Mouse (Mus musculus) induced T-regulatory cell, adult 2 months (primary cell): ENCODE measurements around the gene Dnal1.
A peak's percentile ranks its signal among the peaks of the same experiment; 100 is the strongest.

Source experiments
- DNase-seq: peaks from one replicate; pipeline ENCODE4 v3.0.0-alpha.2; 2012; ENCODE audit warnings: low read depth

The Dnal1 gene

DNA sequence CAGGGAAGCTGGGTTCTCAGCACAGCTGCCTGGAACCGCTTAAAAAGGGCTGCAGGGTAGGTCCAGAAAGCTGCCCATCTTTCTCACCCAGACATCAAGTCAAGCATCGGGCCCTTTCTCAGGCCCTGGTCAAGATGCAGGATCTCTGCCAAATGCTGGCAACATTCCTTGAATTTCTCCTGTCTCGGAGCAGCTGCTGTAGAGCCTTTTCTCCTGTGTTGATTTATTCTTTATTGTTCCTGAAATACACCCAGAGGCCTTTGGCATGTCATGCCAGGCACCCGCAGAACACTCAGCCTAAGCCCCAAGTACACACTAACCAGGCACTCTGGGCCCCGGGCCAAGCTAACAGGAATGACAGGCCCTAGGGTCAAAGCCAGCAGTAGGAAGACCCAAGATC, 72.8 kb downstream of the Dnal1 start:
- DNase-seq, result no peak

DNA sequence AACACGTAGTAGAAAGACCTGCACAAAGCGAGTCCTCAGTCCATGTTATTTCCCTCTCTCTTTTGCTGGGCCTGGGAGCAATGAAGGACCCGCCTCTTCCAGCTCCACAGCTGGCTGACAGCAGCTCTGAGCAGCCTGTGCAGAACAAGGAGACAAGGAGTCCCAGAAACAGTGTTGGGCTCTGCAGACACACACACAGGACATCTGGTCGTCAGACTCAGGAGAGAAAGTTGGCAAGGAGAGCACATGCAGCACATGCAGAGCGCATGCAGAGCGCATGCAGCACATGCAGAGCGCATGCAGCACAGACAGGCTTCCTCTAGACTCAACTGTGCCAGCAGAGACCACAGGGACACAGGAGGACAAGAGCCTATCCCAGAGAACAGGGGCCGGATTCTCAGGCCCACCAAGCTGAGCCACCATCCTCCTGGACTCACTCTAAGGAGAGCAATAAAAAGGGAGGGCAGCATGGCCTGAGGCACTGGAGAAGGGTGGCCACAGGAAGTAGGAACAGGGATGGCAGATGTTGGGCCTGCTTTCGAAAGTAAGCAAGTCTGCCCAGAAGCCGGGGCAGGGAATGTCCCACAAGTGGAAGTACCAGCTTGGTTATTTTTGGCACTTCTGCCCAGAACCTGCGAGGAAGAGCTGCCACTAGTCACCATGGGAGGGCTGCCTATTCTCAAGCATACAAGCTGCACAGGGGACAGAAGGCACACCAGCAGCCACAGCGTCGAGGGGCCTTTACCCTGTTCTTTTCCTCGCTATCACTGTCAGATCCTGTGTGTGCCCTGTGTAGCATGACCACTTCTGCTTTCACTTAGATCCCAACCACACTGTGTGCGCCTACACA, 73.8 kb downstream of the Dnal1 start:
- DNase-seq, result no peak

DNA sequence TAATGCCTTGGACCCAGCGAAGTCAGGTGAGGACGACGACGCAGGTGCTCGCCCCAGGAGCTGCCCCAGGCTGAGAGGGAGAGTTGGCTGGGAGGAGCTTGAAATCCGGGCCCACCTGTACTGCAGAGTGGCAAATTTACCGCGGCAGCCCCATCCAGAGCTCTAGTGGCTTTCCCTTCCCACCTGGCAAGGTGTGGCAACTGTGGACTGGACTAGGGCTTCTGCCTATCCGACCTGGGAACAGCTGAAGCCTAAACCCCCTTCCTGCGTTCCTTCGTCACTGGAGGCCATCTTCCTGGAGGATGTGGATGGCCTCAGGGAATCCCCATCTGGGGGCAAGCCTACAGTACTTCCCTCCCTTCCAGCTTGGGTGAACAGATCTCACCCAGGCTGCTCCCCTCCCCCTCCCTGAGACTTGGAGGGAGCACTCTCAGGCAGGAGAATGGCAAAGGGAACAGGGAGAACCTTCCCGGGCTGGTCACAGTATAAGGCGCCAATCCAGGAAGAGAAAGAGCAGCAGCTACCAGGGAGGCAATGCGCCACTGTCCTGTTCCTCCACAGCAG, 74.8 kb downstream of the Dnal1 start:
- DNase-seq, result no peak

DNA sequence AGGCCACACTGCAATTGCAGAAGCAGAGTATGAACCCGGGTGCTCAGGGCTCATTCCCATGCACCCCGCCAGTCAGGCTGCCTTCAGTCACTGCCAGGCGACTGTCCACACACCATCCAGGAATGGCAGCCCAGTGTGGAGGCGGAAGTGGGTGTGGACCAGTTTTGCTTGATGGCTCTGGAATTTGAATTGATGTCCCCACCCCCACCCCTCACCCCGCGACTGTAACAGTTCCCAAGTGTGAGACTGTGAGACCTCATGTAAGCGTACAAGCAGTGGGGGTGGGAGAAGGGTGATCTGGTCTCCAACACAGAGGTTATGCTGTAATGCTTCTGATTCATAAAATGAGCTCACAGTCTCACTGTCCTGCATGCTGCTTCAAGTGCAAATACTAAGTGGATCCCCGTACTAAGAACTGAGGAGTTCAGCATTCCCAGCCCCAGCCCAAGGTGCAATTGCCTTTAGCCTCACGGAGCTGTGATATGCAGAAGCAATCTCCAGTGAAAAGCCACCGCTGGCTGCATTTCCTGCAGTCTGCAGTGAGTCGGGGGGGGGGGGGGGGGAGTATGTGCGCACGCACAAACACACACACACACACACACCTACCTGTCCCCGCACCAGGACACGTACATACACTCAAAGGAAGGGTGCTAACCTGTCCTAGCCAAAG, 76.1 kb downstream of the Dnal1 start:
- no peak for DNase-seq

DNA sequence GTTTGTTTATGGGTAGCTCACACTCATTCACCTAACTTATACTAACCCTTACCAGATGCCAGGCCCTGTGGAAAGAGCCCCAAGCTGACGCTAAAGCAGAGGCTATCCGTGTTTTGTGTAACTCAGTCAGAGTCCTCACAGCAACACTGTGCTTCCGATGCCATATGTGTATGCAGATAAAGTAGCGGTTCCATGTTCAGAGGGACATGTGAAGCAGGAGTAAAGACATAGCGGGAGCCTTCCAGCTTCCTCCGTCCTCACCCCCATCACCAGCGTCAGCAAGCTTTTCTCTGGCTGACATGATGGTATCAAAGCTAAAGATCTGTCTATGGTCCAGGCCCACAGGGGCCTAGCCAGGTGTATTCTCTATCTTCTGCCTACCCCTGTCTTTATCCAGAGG, 77.0 kb downstream of the Dnal1 start:
- no peak for DNase-seq

DNA sequence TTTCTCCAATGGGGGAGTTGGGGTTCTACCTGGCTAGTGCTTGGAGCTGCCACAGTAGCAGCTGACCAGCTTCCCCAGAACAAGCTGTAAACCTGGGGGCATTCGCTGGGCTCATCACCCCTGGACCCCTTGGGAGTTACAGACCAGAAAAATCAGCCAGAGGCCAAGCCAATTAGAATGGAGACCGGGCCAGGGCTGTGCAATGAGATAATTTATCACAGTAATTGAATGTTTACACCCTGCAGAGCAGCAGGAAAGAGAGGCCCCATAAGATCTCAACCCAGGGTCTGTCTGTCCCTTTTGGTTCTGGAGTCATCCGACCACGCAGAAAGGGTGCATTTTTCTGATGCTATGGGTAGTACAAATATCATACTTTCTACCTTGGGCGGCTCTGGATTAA, 77.6 kb downstream of the Dnal1 start:
- DNase-seq, result no peak

DNA sequence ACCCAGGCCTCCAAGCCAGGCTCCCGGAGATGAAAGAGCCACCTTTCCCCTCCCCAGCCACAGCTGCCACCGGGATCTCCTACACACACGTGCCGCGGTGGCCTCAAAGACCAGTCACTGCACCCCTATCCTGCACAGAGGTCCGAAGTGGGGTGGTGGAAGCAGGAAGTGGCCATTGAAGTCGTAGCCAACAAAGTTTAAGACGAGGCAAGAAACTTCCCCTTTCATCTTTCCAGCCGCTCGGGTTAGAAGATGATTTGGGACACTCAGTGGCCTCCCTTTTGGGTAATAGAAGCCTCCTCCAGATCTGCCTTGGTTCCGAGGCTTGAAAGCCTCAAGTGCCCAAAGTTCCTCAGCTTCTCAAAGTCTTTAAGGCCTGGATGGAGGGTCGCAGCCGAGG, 78.1 kb downstream of the Dnal1 start:
- peak; percentile 52 for DNase-seq

DNA sequence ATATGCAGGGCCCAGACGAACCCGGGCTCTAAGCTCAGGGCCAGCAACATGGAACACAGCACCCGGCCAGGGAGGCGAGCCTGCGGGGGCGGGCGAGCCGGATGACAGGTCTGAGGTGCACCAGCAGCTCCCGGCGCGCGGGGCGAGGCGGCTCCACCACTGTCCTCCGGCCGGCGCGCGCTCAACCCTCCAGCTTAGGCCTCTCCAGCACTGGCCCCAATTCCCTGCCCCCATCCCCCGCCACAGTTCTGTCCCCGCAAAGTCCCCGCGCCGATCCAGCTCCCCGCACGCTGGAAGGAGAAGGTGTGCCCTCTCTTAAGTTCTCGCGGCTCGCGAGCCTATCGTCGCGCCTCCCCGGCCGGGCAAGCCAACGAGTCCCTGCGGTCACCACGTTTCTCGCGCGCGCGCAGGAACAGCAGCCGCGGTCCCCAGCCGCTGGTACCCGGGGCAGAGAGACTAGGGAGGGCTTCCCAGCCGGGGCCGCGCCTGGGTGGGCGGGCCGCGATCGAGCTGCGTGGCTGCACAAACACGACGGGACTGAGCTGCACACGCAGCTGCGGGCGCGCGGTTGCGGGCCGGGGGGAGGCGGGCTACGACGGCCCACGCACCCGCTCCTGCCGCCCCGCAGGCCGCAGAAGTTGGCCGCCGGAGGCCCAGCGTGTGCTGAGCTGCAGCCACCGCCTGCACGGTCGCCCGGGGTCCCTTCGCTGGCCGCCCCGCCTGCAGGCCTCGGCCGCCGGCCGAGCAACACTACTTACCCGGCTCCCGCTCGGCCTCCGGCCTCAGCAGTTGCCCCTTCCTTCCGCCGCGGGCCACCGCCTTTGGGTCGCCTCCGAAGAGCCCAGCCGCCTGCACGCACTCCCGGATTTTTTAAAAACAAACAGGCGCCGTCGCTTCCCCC, 78.8 kb downstream of the Dnal1 start:
- peak; percentile 84 for DNase-seq

DNA sequence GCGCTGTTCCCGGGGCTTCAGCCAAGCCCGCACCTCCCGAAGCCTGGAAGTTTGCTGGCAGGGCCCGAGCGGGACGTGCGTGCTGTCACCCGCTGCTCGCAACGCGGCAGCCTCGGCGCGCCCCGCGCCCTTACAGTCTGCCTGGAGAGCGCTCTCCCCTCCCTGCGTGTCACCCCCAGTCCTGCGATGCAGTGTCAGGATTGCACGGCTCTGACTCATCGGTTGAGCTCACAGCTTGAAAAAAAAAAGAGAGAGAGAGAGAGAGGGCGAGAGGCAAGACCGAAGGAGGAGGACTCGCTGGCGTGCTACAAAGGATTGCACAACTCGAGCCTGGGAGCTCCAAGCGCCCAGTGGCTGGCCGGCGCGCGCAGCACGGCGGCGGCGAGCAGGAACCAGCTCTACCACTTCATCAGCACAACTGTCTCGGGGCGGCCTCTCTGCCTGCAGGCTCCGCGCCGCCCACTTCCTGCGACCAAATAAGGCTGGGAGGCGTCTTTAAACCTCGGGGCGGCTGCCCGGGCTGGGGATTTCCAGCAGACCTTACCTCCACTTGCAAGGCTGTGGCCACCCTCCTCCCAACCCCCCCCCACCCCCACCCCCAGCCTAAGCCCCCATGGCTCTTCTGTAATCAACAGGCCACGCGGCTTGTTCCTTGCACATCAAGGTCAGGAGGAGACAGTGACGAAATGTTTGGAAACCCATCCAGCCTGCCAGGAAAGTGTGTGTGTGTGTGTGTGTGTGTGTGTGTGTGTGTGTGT, 79.7 kb downstream of the Dnal1 start:
- peak; percentile 97 for DNase-seq

DNA sequence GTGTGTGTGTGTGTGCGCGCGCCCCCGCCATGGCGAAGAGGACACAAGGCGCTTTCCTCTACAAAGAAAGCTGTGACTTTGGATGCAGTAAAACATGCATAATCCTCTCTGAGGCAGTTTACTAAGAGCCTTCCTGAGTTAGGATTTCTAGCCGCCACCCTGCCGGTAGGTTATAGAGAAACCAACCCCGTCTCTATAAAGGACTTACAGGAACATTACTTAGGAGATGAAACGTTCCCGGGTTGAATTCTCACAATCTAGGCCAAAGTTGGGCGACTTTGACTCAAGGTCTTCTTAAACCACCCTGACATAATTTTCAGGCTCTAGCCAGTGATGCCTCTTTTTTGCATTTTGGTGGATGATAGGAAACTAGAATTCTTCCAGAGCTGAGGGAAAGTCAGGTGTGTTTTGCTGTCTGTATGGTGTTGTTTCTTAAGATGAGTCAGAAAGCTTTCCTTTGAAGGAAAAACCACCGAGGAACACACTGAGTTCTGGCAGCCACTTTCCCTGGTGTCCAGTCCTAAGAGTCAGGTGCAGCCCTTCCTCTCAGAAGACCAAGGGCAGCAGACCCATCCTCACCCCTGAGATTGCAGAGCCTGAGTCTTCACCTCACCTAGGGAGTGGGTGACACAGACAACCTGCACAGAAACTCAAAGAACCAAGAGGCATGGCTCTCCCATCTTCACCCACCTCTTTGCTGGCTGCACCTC, 80.4 kb downstream of the Dnal1 start:
- DNase-seq, result peak; percentile 63

DNA sequence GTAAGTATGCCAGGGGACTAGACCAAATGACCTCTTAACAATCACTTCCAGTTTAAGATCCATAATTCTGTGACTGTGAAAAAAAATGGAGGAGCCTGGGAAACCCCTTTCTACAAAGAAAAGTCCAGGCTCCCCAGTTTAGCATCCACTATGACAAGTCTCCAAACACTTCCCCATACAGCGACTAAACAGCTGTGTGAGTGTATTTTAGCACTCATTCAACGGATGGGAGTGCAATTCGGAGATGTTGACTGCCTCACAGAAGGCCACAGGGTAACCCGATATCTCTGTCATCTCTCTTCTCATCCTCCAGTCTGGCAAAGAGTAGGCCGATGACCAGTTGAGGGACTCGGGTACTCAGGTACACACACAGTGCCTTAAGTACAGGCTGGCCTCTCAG, 81.0 kb downstream of the Dnal1 start:
- no peak for DNase-seq
